Comparison of ENCODE assay signal across 18 mouse cellular contexts in genomic region chr11:102747866-102748265, GRCm38 (mm10).
"Had no signal": no experiment of that assay in that cellular context is flagged by ENCODE, and none has a peak within 500 bp of the region (broad histone marks: within the 10 kb centered on the region; RNA-seq: fewer than 3 reads in every experiment).

No protein-coding gene starts in this region.

- ATAC-seq: midbrain, embryonic 16.5 days had no signal

- H3K36me3 ChIP-seq: midbrain, embryonic 10.5 days; midbrain, embryonic 12.5 days; neural tube, embryonic 13.5 days; neural tube, embryonic 15.5 days had no signal

- DNase-seq: lung, adult 18-20 months; lung, embryonic 14.5 days; lung, postnatal 4 days; midbrain, embryonic 14.5 days; retina, postnatal 1 day; right cerebral cortex, adult 18-20 months; right cerebral cortex, postnatal 25 days; right cerebral cortex, postnatal 4 days; spleen, adult 18-20 months; thymus, adult 18-20 months; thymus, postnatal 14 days; thymus, postnatal 36 days had no signal

- H3K9me3 ChIP-seq: midbrain, embryonic 10.5 days; midbrain, embryonic 12.5 days; neural tube, embryonic 13.5 days; neural tube, embryonic 15.5 days had no signal

- H3K4me3 ChIP-seq: midbrain, embryonic 10.5 days; midbrain, embryonic 12.5 days; myocyte; neural tube, embryonic 13.5 days; neural tube, embryonic 15.5 days had no signal

- H3K27ac ChIP-seq: midbrain, embryonic 10.5 days; midbrain, embryonic 12.5 days; neural tube, embryonic 13.5 days; neural tube, embryonic 15.5 days had no signal

- H3K27me3 ChIP-seq: neural tube, embryonic 13.5 days; neural tube, embryonic 15.5 days had no signal

- H3K4me2 ChIP-seq: lung, embryonic 14.5 days; midbrain, embryonic 12.5 days; neural tube, embryonic 13.5 days; neural tube, embryonic 15.5 days had no signal

- H3K4me1 ChIP-seq: neural tube, embryonic 15.5 days had no signal

- H3K9ac ChIP-seq: lung, embryonic 14.5 days; midbrain, embryonic 12.5 days; neural tube, embryonic 13.5 days; neural tube, embryonic 15.5 days had no signal
